Mouse (Mus musculus): ENCODE measurements around the gene Hist1h3e. TPM values are rescaled to one million over a fixed set of nuclear protein-coding genes. Genes with fewer than 3 reads are reported as not detected.
A peak's percentile ranks its signal among the peaks of the same experiment; 100 is the strongest.
"Not testable (repeated sequence)": the region's sequence is repeated elsewhere in the genome, so short reads cannot be mapped to it uniquely, and the experiment has no call there.

The Hist1h3e gene
- polyA plus RNA-seq, 1 experiment = 14.3 TPM

- no peaks in the 10 kb centered on the region for H3K36me3 ChIP-seq (ENCODE audit: control insufficient read depth, insufficient read depth, low read length, poor library complexity, severe bottlenecking)
- peaks cover 6% of the 10 kb centered on the region for H3K4me1 ChIP-seq (ENCODE audit: control insufficient read depth, insufficient read depth, low read length)
- H3K27me3 ChIP-seq (ENCODE audit: control insufficient read depth, insufficient read depth, low read length, poor library complexity, severe bottlenecking) = no peaks in the 10 kb centered on the region
- no peaks in the 10 kb centered on the region; the same call in 1 of the 2 replicates for H3K9me3 ChIP-seq (replicated peaks; ENCODE audit: control insufficient read depth, insufficient read depth, low read length, poor library complexity, severe bottlenecking)
- no peak for TF ChIP-seq EP300 (IDR thresholded peaks at IDR 0.05; ENCODE audit: insufficient read depth, low read depth, low read length)
- no peak for TF ChIP-seq CTCF (IDR thresholded peaks at IDR 0.05; ENCODE audit: low read depth, low read length)
- no peak for TF ChIP-seq POLR2A (IDR thresholded peaks at IDR 0.05; ENCODE audit: insufficient read depth, low read length)
- peak overlapping the region; percentile 66 for H3K27ac ChIP-seq (ENCODE audit: insufficient read depth, low read length)
- H3K9ac ChIP-seq (ENCODE audit: low read depth, poor library complexity, severe bottlenecking) = no peak overlapping the region
- H3K4me3 ChIP-seq (ENCODE audit: low read depth, low read length) = no peak overlapping the region
Observed at GRCm38 (mm10) chr13:23592614-23593013, 30.4 kb upstream of the Hist1h3e start.

GRCm38 (mm10) chr13:23591886-23592285 is 29.7 kb upstream of the Hist1h3e start:
- H3K27ac ChIP-seq (ENCODE audit: insufficient read depth, low read length); H3K36me3 ChIP-seq (ENCODE audit: control insufficient read depth, insufficient read depth, low read length, poor library complexity, severe bottlenecking); H3K9ac ChIP-seq (ENCODE audit: low read depth, poor library complexity, severe bottlenecking); H3K4me3 ChIP-seq (ENCODE audit: low read depth, low read length); H3K9me3 ChIP-seq (replicated peaks; ENCODE audit: control insufficient read depth, insufficient read depth, low read length, poor library complexity, severe bottlenecking); H3K27me3 ChIP-seq (ENCODE audit: control insufficient read depth, insufficient read depth, low read length, poor library complexity, severe bottlenecking); H3K4me1 ChIP-seq (ENCODE audit: control insufficient read depth, insufficient read depth, low read length): not testable (repeated sequence)
- peak; percentile 78 for TF ChIP-seq EP300 (IDR thresholded peaks at IDR 0.05; ENCODE audit: insufficient read depth, low read depth, low read length)

GRCm38 (mm10) chr13:23591206-23591605 is 29.0 kb upstream of the Hist1h3e start:
- Histone ChIP-seq H3K9me3 (replicated peaks; ENCODE audit: control insufficient read depth, insufficient read depth, low read length, poor library complexity, severe bottlenecking) (no peaks in the 10 kb centered on the region; the same call in 1 of the 2 replicates), H3K27me3 (ENCODE audit: control insufficient read depth, insufficient read depth, low read length, poor library complexity, severe bottlenecking) (no peaks in the 10 kb centered on the region), H3K4me3 (ENCODE audit: low read depth, low read length) (no peak overlapping the region), H3K36me3 (ENCODE audit: control insufficient read depth, insufficient read depth, low read length, poor library complexity, severe bottlenecking) (no peaks in the 10 kb centered on the region), H3K27ac (ENCODE audit: insufficient read depth, low read length) (peak overlapping the region; percentile 44; the same call in 1 of the 2 replicates), H3K4me1 (ENCODE audit: control insufficient read depth, insufficient read depth, low read length) (peaks cover 6% of the 10 kb centered on the region), H3K9ac (ENCODE audit: low read depth, poor library complexity, severe bottlenecking) (no peak overlapping the region)
- TF ChIP-seq CTCF (IDR thresholded peaks at IDR 0.05; ENCODE audit: low read depth, low read length) (no peak), POLR2A (IDR thresholded peaks at IDR 0.05; ENCODE audit: insufficient read depth, low read length) (no peak), EP300 (IDR thresholded peaks at IDR 0.05; ENCODE audit: insufficient read depth, low read depth, low read length) (no peak)

- H3K36me3 ChIP-seq (ENCODE audit: control insufficient read depth, insufficient read depth, low read length, poor library complexity, severe bottlenecking) = no peaks in the 10 kb centered on the region
- H3K9ac ChIP-seq (ENCODE audit: low read depth, poor library complexity, severe bottlenecking) = peak overlapping the region; percentile 83
- H3K4me3 ChIP-seq (ENCODE audit: low read depth, low read length) = peak overlapping the region; percentile 45
- no peak for TF ChIP-seq EP300 (IDR thresholded peaks at IDR 0.05; ENCODE audit: insufficient read depth, low read depth, low read length)
- no peak for TF ChIP-seq CTCF (IDR thresholded peaks at IDR 0.05; ENCODE audit: low read depth, low read length)
- TF ChIP-seq POLR2A (IDR thresholded peaks at IDR 0.05; ENCODE audit: insufficient read depth, low read length) = no peak
- H3K4me1 ChIP-seq (ENCODE audit: control insufficient read depth, insufficient read depth, low read length) = no peaks in the 10 kb centered on the region
- H3K9me3 ChIP-seq (replicated peaks; ENCODE audit: control insufficient read depth, insufficient read depth, low read length, poor library complexity, severe bottlenecking) = no peaks in the 10 kb centered on the region
- H3K27ac ChIP-seq (ENCODE audit: insufficient read depth, low read length) = peak overlapping the region; percentile 99
- H3K27me3 ChIP-seq (ENCODE audit: control insufficient read depth, insufficient read depth, low read length, poor library complexity, severe bottlenecking) = no peaks in the 10 kb centered on the region
Observed at GRCm38 (mm10) chr13:23586940-23587225, 24.7 kb upstream of the Hist1h3e start.

- H3K4me3 ChIP-seq (ENCODE audit: low read depth, low read length) = peak overlapping the region; percentile 45
- TF ChIP-seq EP300 (IDR thresholded peaks at IDR 0.05; ENCODE audit: insufficient read depth, low read depth, low read length) (no peak), POLR2A (IDR thresholded peaks at IDR 0.05; ENCODE audit: insufficient read depth, low read length) (no peak), CTCF (IDR thresholded peaks at IDR 0.05; ENCODE audit: low read depth, low read length) (no peak)
- H3K9ac ChIP-seq (ENCODE audit: low read depth, poor library complexity, severe bottlenecking) = peak overlapping the region; percentile 83
- no peaks in the 10 kb centered on the region for H3K9me3 ChIP-seq (replicated peaks; ENCODE audit: control insufficient read depth, insufficient read depth, low read length, poor library complexity, severe bottlenecking)
- peak overlapping the region; percentile 99 for H3K27ac ChIP-seq (ENCODE audit: insufficient read depth, low read length)
- no peaks in the 10 kb centered on the region for H3K4me1 ChIP-seq (ENCODE audit: control insufficient read depth, insufficient read depth, low read length)
- no peaks in the 10 kb centered on the region for H3K36me3 ChIP-seq (ENCODE audit: control insufficient read depth, insufficient read depth, low read length, poor library complexity, severe bottlenecking)
- no peaks in the 10 kb centered on the region for H3K27me3 ChIP-seq (ENCODE audit: control insufficient read depth, insufficient read depth, low read length, poor library complexity, severe bottlenecking)
Observed at GRCm38 (mm10) chr13:23586099-23586939, 24.1 kb upstream of the Hist1h3e start.

GRCm38 (mm10) chr13:23585442-23586098 is 23.4 kb upstream of the Hist1h3e start:
- peak; percentile 81 for TF ChIP-seq POLR2A (IDR thresholded peaks at IDR 0.05; ENCODE audit: insufficient read depth, low read length)
- 0 out of 2 replicates have a peak, but pooled peaks have one; percentile 6 for TF ChIP-seq EP300 (IDR thresholded peaks at IDR 0.05; ENCODE audit: insufficient read depth, low read depth, low read length)
- not testable (repeated sequence) for H3K9me3 ChIP-seq (replicated peaks; ENCODE audit: control insufficient read depth, insufficient read depth, low read length, poor library complexity, severe bottlenecking); H3K27me3 ChIP-seq (ENCODE audit: control insufficient read depth, insufficient read depth, low read length, poor library complexity, severe bottlenecking); H3K4me1 ChIP-seq (ENCODE audit: control insufficient read depth, insufficient read depth, low read length); H3K36me3 ChIP-seq (ENCODE audit: control insufficient read depth, insufficient read depth, low read length, poor library complexity, severe bottlenecking)
- Histone ChIP-seq H3K9ac (ENCODE audit: low read depth, poor library complexity, severe bottlenecking) (peak overlapping the region; percentile 74), H3K27ac (ENCODE audit: insufficient read depth, low read length) (peak overlapping the region; percentile 78), H3K4me3 (ENCODE audit: low read depth, low read length) (peak overlapping the region; percentile 47)

Measured in ES-Bruce4 (cell line).